Mouse (Mus musculus): ENCODE data around the gene Gm17334. TPM values are rescaled to one million over a fixed set of nuclear protein-coding genes. Genes with fewer than 3 reads are reported as not detected.

Gene Gm17334
- polyA plus RNA-seq, 1 experiment from 2014 or later, result 0.30 TPM

DNA sequence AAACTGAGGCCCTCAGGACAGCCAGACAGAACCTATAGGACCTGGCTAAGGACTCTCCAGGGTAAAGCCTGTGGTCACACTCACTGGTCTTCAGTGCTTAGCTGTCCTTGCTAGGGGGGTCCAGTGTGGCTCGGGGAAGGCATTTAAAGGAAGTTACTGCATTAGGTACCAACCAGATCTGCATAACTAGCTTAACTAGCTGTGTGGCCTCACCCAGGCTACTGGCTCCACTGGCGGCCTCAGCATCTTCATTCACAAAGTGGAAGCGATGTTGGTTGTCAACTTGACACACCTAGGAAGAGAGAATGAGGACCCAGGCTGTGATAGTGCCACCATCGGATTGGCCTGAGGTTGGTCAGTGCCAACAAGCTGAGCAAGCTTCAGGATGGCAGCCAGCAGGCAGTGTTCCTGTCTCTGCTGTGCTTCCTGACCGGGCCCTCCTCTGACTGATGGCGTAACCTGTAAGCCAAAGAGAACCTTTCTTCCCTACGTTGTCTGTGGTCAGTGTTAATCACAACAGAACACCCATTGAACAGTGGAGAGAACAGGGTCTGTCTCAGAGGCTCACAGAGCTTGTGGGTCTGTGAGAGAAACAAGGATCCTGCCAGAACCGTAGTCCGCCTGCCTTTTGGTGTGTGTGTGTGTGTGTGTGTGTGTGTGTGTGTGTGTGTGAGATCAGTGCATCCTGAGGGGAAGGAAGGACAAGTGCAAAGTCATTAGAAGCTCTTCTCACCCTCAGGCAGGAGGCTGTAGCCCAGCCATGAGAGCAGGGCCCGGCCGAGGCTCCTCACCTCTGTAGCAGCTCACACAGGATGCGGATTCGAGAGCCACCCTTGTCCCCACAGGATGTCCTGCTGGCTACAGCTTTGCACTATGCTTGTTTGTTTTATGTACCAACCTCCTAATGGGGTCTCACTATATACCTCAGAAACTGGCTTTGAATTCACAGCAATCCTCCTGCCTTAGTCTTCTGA is 13.4 kb upstream of the Gm17334 start:
- Histone ChIP-seq H3K27me3 (ENCODE audit: insufficient read depth, low read length) (no peaks in the 10 kb centered on the region), H3K36me3 (ENCODE audit: insufficient read depth, low read length) (no peaks in the 10 kb centered on the region), H3K4me2 (replicated peaks; ENCODE audit: low read depth, low read length) (no peak overlapping the region), H3K9ac (replicated peaks; ENCODE audit: low read length) (no peak overlapping the region), H3K4me1 (ENCODE audit: insufficient read depth, low read length) (no peaks in the 10 kb centered on the region), H3K9me3 (ENCODE audit: low read length) (no peaks in the 10 kb centered on the region), H3K27ac (ENCODE audit: low read length) (no peak overlapping the region), H3K4me3 (ENCODE audit: low read length) (no peak overlapping the region)
- ATAC-seq (ENCODE audit: low FRiP score, low TSS enrichment), result no peak
- 79% methylated on average over 13 of the region's 13 CpGs for WGBS

DNA sequence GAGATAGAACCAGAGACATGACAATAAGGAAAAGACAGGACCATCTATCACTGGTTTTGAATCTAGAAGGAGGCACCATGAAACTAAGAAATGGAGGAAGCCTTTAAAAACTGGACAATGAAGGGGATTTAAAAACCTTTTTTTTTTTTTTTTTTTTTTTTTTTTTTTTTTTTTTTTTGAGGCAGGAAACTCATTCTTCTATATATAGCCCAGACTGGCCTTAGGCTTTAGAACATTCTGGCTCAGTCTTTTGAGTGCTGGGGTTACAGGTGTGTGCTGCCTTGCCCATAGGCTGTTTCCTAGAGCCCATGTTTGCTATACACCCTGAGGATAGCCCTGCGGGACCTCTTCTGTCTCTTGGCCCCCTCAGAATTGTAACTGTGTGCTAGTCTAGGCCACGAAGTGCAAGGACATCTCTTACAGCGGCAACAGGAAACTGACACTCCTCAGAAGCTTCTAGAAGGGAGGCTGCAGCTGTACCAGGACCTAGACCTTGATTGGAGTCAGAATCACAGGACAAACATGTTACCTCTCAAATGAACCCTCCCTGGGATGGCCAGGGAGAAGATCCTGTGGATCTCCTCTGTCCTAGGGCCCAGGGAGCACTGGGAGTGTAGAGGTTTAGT is 12.4 kb upstream of the Gm17334 start:
- Histone ChIP-seq H3K27me3 (ENCODE audit: insufficient read depth, low read length) (no peaks in the 10 kb centered on the region), H3K9me3 (ENCODE audit: low read length) (no peaks in the 10 kb centered on the region), H3K36me3 (ENCODE audit: insufficient read depth, low read length) (no peaks in the 10 kb centered on the region), H3K4me2 (replicated peaks; ENCODE audit: low read depth, low read length) (no peak overlapping the region), H3K4me3 (ENCODE audit: low read length) (no peak overlapping the region), H3K4me1 (ENCODE audit: insufficient read depth, low read length) (no peaks in the 10 kb centered on the region), H3K9ac (replicated peaks; ENCODE audit: low read length) (no peak overlapping the region), H3K27ac (ENCODE audit: low read length) (no peak overlapping the region)
- WGBS, result 79% methylated on average over 3 of the region's 3 CpGs
- no peak for ATAC-seq (ENCODE audit: low FRiP score, low TSS enrichment)

DNA sequence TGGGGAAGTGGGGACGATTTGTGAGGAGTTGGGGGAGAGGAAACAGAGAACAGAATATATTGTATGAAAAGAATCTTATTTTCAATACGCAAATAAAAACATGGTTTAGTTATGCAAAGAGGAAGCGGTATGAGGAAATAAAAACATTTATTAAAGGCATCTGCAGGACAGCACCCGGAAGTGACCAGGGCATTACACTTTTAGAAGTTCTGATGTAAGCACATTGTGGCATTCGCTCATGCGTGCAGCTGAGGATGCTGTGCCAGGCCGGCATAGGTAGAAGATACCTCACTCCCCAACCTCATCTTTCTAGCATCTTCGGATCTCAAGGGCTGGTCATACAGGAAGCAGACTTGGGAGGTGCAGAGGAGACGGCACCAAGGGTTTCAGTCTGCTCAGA is 10.3 kb upstream of the Gm17334 start:
- H3K9ac ChIP-seq (replicated peaks; ENCODE audit: low read length), result no peak overlapping the region
- ATAC-seq (ENCODE audit: low FRiP score, low TSS enrichment), result no peak
- 75% methylated on average over 9 of the region's 9 CpGs for WGBS
- no peaks in the 10 kb centered on the region for H3K4me1 ChIP-seq (ENCODE audit: insufficient read depth, low read length)
- no peaks in the 10 kb centered on the region for H3K9me3 ChIP-seq (ENCODE audit: low read length)
- H3K4me3 ChIP-seq (ENCODE audit: low read length), result no peak overlapping the region
- no peak overlapping the region for H3K27ac ChIP-seq (ENCODE audit: low read length)
- H3K4me2 ChIP-seq (replicated peaks; ENCODE audit: low read depth, low read length), result no peak overlapping the region
- H3K27me3 ChIP-seq (ENCODE audit: insufficient read depth, low read length), result no peaks in the 10 kb centered on the region
- no peaks in the 10 kb centered on the region for H3K36me3 ChIP-seq (ENCODE audit: insufficient read depth, low read length)

GRCm38 (mm10) chr11:53781964-53782363 is 9.0 kb upstream of the Gm17334 start:
- no peak for ATAC-seq (ENCODE audit: low FRiP score, low TSS enrichment)
- Histone ChIP-seq H3K9me3 (ENCODE audit: low read length) (no peaks in the 10 kb centered on the region), H3K9ac (replicated peaks; ENCODE audit: low read length) (no peak overlapping the region), H3K4me1 (ENCODE audit: insufficient read depth, low read length) (no peaks in the 10 kb centered on the region), H3K4me2 (replicated peaks; ENCODE audit: low read depth, low read length) (no peak overlapping the region), H3K36me3 (ENCODE audit: insufficient read depth, low read length) (no peaks in the 10 kb centered on the region), H3K27me3 (ENCODE audit: insufficient read depth, low read length) (no peaks in the 10 kb centered on the region), H3K27ac (ENCODE audit: low read length) (no peak overlapping the region), H3K4me3 (ENCODE audit: low read length) (no peak overlapping the region)
- 68% methylated on average over 7 of the region's 7 CpGs for WGBS

- Histone ChIP-seq H3K27me3 (ENCODE audit: insufficient read depth, low read length) (no peaks in the 10 kb centered on the region), H3K9me3 (ENCODE audit: low read length) (no peaks in the 10 kb centered on the region), H3K27ac (ENCODE audit: low read length) (no peak overlapping the region), H3K4me3 (ENCODE audit: low read length) (no peak overlapping the region), H3K4me1 (ENCODE audit: insufficient read depth, low read length) (no peaks in the 10 kb centered on the region), H3K36me3 (ENCODE audit: insufficient read depth, low read length) (peaks cover 5% of the 10 kb centered on the region; the same call in 1 of the 2 replicates), H3K4me2 (replicated peaks; ENCODE audit: low read depth, low read length) (no peak overlapping the region), H3K9ac (replicated peaks; ENCODE audit: low read length) (no peak overlapping the region)
- no peak for ATAC-seq (ENCODE audit: low FRiP score, low TSS enrichment)
- 92% methylated on average over 4 of the region's 4 CpGs for WGBS
Observed at GRCm38 (mm10) chr11:53781201-53781775, 8.3 kb upstream of the Gm17334 start.

DNA sequence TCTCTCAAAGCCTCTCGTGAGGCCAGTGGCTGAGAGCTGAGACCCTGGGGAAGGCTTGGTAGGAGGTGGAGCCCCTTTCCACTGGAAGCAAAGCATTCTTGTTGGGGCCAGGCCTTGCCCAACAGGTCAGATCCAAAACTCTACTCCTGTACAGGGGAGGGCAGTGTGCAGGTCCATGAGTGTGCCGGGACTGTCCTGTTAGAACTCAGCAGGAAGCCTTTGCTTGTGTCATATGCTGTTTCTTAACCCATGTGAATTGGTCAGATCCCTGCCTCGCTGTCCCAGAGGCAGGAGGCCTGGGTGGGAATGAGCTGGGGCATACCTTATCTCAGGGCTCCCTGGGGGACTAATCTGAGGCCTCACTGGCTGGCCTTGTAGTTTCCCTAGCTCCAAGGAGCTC is 7.3 kb upstream of the Gm17334 start:
- Histone ChIP-seq H3K36me3 (ENCODE audit: insufficient read depth, low read length) (peaks cover 9% of the 10 kb centered on the region), H3K27me3 (ENCODE audit: insufficient read depth, low read length) (no peaks in the 10 kb centered on the region), H3K9me3 (ENCODE audit: low read length) (no peaks in the 10 kb centered on the region), H3K27ac (ENCODE audit: low read length) (no peak overlapping the region), H3K4me3 (ENCODE audit: low read length) (no peak overlapping the region), H3K4me1 (ENCODE audit: insufficient read depth, low read length) (no peaks in the 10 kb centered on the region), H3K9ac (replicated peaks; ENCODE audit: low read length) (no peak overlapping the region), H3K4me2 (replicated peaks; ENCODE audit: low read depth, low read length) (no peak overlapping the region)
- no peak for ATAC-seq (ENCODE audit: low FRiP score, low TSS enrichment)
- WGBS, result 54% methylated on average over 3 of the region's 3 CpGs

DNA sequence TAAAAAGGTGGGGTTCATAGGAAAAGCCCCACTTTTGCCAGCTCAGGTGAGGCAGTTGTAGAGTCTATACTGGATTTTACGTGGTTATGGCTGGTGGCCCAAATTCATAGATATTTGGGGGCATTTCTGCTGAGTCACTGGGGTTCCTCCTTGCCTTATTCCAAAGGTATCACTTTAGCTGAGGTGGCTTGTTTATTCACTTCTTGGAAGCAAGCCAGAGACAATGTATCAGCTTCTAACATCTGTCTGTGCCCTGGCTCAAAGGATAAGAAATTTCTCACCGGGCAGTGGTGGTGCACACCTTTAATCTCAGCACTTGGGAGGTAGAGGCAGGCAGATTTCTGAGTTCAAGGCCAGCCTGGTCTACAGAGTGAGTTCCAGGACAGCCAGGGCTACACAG is 6.8 kb upstream of the Gm17334 start:
- ATAC-seq (ENCODE audit: low FRiP score, low TSS enrichment), result no peak

DNA sequence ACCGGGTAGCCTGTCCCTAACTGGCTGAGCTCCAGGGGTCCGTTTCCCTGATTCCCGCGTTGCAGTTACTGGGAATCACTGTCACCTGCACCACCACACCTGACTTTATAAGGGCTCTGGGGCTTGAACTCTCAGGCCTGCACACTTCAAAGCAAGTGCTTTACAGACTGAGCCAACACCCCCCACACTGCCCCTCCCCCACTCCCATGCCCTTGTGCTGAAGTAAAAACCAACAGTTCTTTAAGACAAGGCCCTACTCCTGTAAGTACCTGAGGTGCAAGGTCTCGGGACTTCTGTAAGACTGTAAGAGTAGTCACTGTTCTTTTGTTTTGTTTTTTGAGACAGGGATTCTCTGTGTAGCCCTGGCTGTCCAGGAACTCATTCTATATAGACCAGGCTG is 5.5 kb upstream of the Gm17334 start:
- no peak overlapping the region for H3K4me2 ChIP-seq (replicated peaks; ENCODE audit: low read depth, low read length)
- no peak overlapping the region for H3K4me3 ChIP-seq (ENCODE audit: low read length)
- H3K9ac ChIP-seq (replicated peaks; ENCODE audit: low read length), result no peak overlapping the region
- no peak overlapping the region for H3K27ac ChIP-seq (ENCODE audit: low read length)
- H3K27me3 ChIP-seq (ENCODE audit: insufficient read depth, low read length), result no peaks in the 10 kb centered on the region
- 74% methylated on average over 5 of the region's 5 CpGs for WGBS
- peaks cover 18% of the 10 kb centered on the region for H3K36me3 ChIP-seq (ENCODE audit: insufficient read depth, low read length)
- ATAC-seq (ENCODE audit: low FRiP score, low TSS enrichment), result no peak
- H3K4me1 ChIP-seq (ENCODE audit: insufficient read depth, low read length), result no peaks in the 10 kb centered on the region
- H3K9me3 ChIP-seq (ENCODE audit: low read length), result no peaks in the 10 kb centered on the region

More for the DNA sequence above, 6.8 kb upstream of the Gm17334 start:
- Histone ChIP-seq H3K27ac (ENCODE audit: low read length) (no peak overlapping the region), H3K9me3 (ENCODE audit: low read length) (no peaks in the 10 kb centered on the region), H3K4me2 (replicated peaks; ENCODE audit: low read depth, low read length) (no peak overlapping the region), H3K9ac (replicated peaks; ENCODE audit: low read length) (no peak overlapping the region), H3K27me3 (ENCODE audit: insufficient read depth, low read length) (no peaks in the 10 kb centered on the region), H3K36me3 (ENCODE audit: insufficient read depth, low read length) (peaks cover 9% of the 10 kb centered on the region), H3K4me1 (ENCODE audit: insufficient read depth, low read length) (no peaks in the 10 kb centered on the region), H3K4me3 (ENCODE audit: low read length) (no peak overlapping the region)
- WGBS, result 81% methylated on average over 2 of the region's 2 CpGs

- 58% methylated on average over 5 of the region's 5 CpGs for WGBS
- no peak overlapping the region for H3K4me3 ChIP-seq (ENCODE audit: low read length)
- H3K9ac ChIP-seq (replicated peaks; ENCODE audit: low read length), result no peak overlapping the region
- no peaks in the 10 kb centered on the region for H3K4me1 ChIP-seq (ENCODE audit: insufficient read depth, low read length)
- H3K27me3 ChIP-seq (ENCODE audit: insufficient read depth, low read length), result no peaks in the 10 kb centered on the region
- no peak for ATAC-seq (ENCODE audit: low FRiP score, low TSS enrichment)
- peaks cover 18% of the 10 kb centered on the region for H3K36me3 ChIP-seq (ENCODE audit: insufficient read depth, low read length)
- H3K9me3 ChIP-seq (ENCODE audit: low read length), result no peaks in the 10 kb centered on the region
- no peak overlapping the region for H3K27ac ChIP-seq (ENCODE audit: low read length)
- no peak overlapping the region for H3K4me2 ChIP-seq (replicated peaks; ENCODE audit: low read depth, low read length)
Observed at GRCm38 (mm10) chr11:53777736-53778135, 4.7 kb upstream of the Gm17334 start.

Measured in kidney, embryonic 16.5 days (tissue).